Mouse (Mus musculus): ENCODE data around the gene Mapk10. TPM values are rescaled to one million over a fixed set of nuclear protein-coding genes. Genes with fewer than 3 reads are reported as not detected.

Mapk10 gene
- total RNA-seq (2014; rRNA removed; ENCODE audit: low replicate concordance) (3.9 and 11.6 TPM in 2 replicates), polyA plus RNA-seq (2015; fragmentation: Nextera tagmentation; extraction: Ambion mirVana) (6.5 and 7.0 TPM in 2 replicates)

DNA sequence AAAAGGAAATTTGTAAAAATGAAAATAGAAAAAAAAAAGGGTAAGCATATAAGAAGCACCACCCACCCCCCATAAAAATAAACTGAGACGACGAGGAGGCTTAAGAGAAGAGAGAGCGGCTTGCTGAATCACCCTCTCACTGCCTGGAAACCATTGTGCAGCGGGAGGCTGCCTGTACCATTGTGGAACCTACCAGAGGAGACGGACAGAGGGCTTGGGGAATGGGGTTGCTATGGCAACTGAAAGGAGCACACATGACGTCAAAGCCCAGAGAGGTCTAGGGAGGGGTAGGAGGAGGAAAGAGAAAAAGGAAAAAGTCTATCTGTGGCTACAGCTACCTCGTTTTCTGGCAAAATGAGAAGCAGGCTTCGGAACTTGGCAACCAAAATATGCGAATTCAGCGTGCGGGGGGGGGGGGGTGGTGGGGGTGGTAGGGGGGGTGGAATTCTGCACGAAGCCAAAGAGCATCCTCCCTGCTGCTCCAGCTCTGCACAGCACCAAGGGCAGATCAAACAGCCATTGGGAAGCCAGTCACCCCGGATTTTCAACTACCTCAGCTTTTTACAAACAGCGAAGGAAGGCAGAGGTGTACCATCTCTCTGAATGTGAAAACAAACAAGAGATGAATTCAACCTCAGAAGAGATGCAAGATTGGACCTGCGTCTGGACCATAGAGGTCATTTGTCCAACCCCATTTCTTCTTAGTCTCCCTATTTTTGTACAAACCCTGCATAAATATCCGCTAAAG lies at the start of gene Mapk10:
Gene Mapk10 (minus strand): TSS at position 234 of the 748 bp plus-strand sequence.
- no peaks in the 10 kb centered on the region for H3K36me3 ChIP-seq (replicated peaks; ENCODE audit: control insufficient read depth, insufficient read depth, low read length)
- peak within 1 kb of the TSS; percentile 46; the same call in 1 of the 2 replicates for H3K9ac ChIP-seq (replicated peaks; ENCODE audit: low read depth, low read length)
- 12% methylated on average over 15 of the region's 16 CpGs for WGBS
- no peaks in the 10 kb centered on the region; the same call in 1 of the 2 replicates for H3K9me3 ChIP-seq (replicated peaks; ENCODE audit: control insufficient read depth, low read length)
- TF ChIP-seq EP300 (IDR thresholded peaks at IDR 0.05; ENCODE audit: low read depth): no peak
- no peak for TF ChIP-seq CTCF (IDR thresholded peaks at IDR 0.05; ENCODE audit: low read depth)
- ATAC-seq (ENCODE audit: insufficient read depth, low read depth): peak; percentile 94
- H3K4me2 ChIP-seq (ENCODE audit: low read depth, low read length): peak within 1 kb of the TSS; percentile 67
- DNase-seq (ENCODE audit: low spot score): peak; percentile 82
- no peaks in the 10 kb centered on the region for H3K4me1 ChIP-seq (ENCODE audit: control insufficient read depth, insufficient read depth)
- peak within 1 kb of the TSS; percentile 51 for H3K4me3 ChIP-seq (ENCODE audit: low read depth, low read length)
- H3K27me3 ChIP-seq (ENCODE audit: control insufficient read depth, insufficient read depth, low read length): no peaks in the 10 kb centered on the region
- peak within 1 kb of the TSS; percentile 39 for H3K27ac ChIP-seq (ENCODE audit: low read depth)

DNA sequence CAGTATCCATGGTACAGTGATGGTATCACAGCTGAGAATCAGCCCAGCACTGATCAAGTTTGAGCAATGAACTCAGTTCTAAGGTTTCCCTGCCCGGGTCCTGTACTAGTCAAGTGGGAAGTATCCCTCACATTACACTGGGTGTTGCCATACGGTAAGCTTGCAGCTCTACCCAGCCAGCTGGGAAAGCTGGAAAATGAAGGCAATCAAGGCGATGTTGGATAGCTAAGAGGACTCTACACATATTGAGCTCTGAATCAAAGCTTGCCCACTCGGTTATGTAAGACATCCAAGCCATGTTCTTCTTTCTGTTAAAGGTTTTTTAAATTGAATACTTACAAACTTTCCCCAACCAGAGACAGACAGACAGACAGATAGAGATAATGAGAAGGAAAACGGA lies 45.0 kb upstream of the Mapk10 start:
- no peak overlapping the region for H3K4me3 ChIP-seq (ENCODE audit: low read depth, low read length)
- TF ChIP-seq EP300 (IDR thresholded peaks at IDR 0.05; ENCODE audit: low read depth) (no peak), CTCF (IDR thresholded peaks at IDR 0.05; ENCODE audit: low read depth) (no peak)
- no peaks in the 10 kb centered on the region for H3K36me3 ChIP-seq (replicated peaks; ENCODE audit: control insufficient read depth, insufficient read depth, low read length)
- no peak overlapping the region for H3K9ac ChIP-seq (replicated peaks; ENCODE audit: low read depth, low read length)
- ATAC-seq (ENCODE audit: insufficient read depth, low read depth) (no peak), DNase-seq (ENCODE audit: low spot score) (no peak)
- 75% methylated on average over 5 of the region's 5 CpGs for WGBS
- no peaks in the 10 kb centered on the region for H3K9me3 ChIP-seq (replicated peaks; ENCODE audit: control insufficient read depth, low read length)
- H3K4me1 ChIP-seq (ENCODE audit: control insufficient read depth, insufficient read depth): no peaks in the 10 kb centered on the region
- H3K27me3 ChIP-seq (ENCODE audit: control insufficient read depth, insufficient read depth, low read length): no peaks in the 10 kb centered on the region
- H3K27ac ChIP-seq (ENCODE audit: low read depth): no peak overlapping the region
- no peak overlapping the region for H3K4me2 ChIP-seq (ENCODE audit: low read depth, low read length)

DNA sequence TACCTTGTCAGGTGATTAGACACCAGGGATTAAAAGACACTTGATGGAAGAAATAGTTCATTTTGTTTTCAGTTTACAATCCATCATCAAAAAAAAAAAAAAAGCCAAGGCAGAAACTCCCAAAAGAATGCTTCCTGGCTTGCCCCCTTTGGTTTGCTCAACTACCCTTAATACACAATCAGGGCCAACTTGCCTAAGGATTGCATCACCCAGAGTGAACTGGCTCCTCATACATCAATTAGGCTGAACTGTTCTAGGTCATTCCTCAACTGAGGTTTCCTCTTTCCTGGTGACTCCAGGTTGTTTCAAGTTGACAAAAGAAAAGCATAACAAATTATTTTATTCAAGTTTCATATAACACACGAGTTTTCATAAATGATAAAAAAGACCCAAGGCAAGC lies 31.3 kb upstream of the Mapk10 start:
- no peak overlapping the region for H3K4me3 ChIP-seq (ENCODE audit: low read depth, low read length)
- H3K4me2 ChIP-seq (ENCODE audit: low read depth, low read length): no peak overlapping the region
- H3K9me3 ChIP-seq (replicated peaks; ENCODE audit: control insufficient read depth, low read length): no peaks in the 10 kb centered on the region
- TF ChIP-seq EP300 (IDR thresholded peaks at IDR 0.05; ENCODE audit: low read depth) (no peak), CTCF (IDR thresholded peaks at IDR 0.05; ENCODE audit: low read depth) (no peak)
- H3K9ac ChIP-seq (replicated peaks; ENCODE audit: low read depth, low read length): no peak overlapping the region
- DNase-seq (ENCODE audit: low spot score) (no peak), ATAC-seq (ENCODE audit: insufficient read depth, low read depth) (no peak)
- WGBS: 43% methylated on average over 1 of the region's 1 CpGs
- H3K36me3 ChIP-seq (replicated peaks; ENCODE audit: control insufficient read depth, insufficient read depth, low read length): no peaks in the 10 kb centered on the region
- no peaks in the 10 kb centered on the region for H3K4me1 ChIP-seq (ENCODE audit: control insufficient read depth, insufficient read depth)
- H3K27ac ChIP-seq (ENCODE audit: low read depth): no peak overlapping the region
- H3K27me3 ChIP-seq (ENCODE audit: control insufficient read depth, insufficient read depth, low read length): no peaks in the 10 kb centered on the region

DNA sequence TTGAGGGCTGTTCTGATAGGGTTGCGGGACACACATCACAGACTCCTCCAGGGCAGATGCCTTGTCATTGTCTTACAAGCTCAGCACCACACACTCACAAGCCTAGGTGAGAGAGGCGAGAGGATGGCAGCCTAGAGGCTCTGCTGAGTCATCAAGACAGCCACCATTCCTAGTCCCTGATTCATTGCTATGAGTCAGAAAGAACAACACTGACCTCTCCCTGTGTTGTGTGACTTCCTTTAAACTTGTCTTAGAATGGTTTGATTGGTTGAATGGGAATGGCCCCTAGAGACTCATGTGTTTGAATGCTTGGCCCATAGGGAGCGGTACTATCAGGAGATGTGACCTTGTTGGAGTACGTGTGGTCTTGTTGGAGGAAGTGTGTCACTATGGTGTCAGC lies 20.7 kb upstream of the Mapk10 start:
- H3K9me3 ChIP-seq (replicated peaks; ENCODE audit: control insufficient read depth, low read length): no peaks in the 10 kb centered on the region
- DNase-seq (ENCODE audit: low spot score) (no peak), ATAC-seq (ENCODE audit: insufficient read depth, low read depth) (no peak)
- H3K27ac ChIP-seq (ENCODE audit: low read depth): no peak overlapping the region
- H3K9ac ChIP-seq (replicated peaks; ENCODE audit: low read depth, low read length): no peak overlapping the region
- no peaks in the 10 kb centered on the region for H3K4me1 ChIP-seq (ENCODE audit: control insufficient read depth, insufficient read depth)
- no peaks in the 10 kb centered on the region for H3K36me3 ChIP-seq (replicated peaks; ENCODE audit: control insufficient read depth, insufficient read depth, low read length)
- H3K4me3 ChIP-seq (ENCODE audit: low read depth, low read length): no peak overlapping the region
- 74% methylated on average over 4 of the region's 4 CpGs for WGBS
- TF ChIP-seq CTCF (IDR thresholded peaks at IDR 0.05; ENCODE audit: low read depth): no peak
- no peak for TF ChIP-seq EP300 (IDR thresholded peaks at IDR 0.05; ENCODE audit: low read depth)
- H3K4me2 ChIP-seq (ENCODE audit: low read depth, low read length): no peak overlapping the region
- H3K27me3 ChIP-seq (ENCODE audit: control insufficient read depth, insufficient read depth, low read length): no peaks in the 10 kb centered on the region

DNA sequence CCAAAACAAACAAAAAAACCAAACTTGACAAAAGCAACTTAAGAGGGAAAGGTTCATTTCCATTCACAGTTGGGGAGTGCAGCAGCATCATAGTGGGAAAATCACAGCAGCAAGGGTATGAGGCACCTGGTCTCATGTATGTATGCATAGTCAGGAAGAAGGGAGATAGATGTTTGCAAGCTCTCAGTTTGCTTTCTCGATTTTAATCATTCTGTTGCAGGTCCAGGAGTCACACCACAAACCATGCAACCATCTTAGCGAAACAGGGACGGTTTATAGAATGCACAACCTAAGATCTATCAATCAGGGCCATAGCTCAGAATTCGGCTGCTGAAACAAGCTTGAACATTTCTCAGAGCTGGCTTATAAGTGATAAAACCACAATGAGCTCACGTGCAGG lies 19.2 kb upstream of the Mapk10 start:
- H3K27ac ChIP-seq (ENCODE audit: low read depth): no peak overlapping the region
- no peak overlapping the region for H3K9ac ChIP-seq (replicated peaks; ENCODE audit: low read depth, low read length)
- DNase-seq (ENCODE audit: low spot score) (no peak), ATAC-seq (ENCODE audit: insufficient read depth, low read depth) (no peak)
- no peaks in the 10 kb centered on the region for H3K9me3 ChIP-seq (replicated peaks; ENCODE audit: control insufficient read depth, low read length)
- H3K36me3 ChIP-seq (replicated peaks; ENCODE audit: control insufficient read depth, insufficient read depth, low read length): no peaks in the 10 kb centered on the region
- H3K27me3 ChIP-seq (ENCODE audit: control insufficient read depth, insufficient read depth, low read length): no peaks in the 10 kb centered on the region
- H3K4me3 ChIP-seq (ENCODE audit: low read depth, low read length): no peak overlapping the region
- 75% methylated on average over 5 of the region's 5 CpGs for WGBS
- H3K4me2 ChIP-seq (ENCODE audit: low read depth, low read length): no peak overlapping the region
- no peaks in the 10 kb centered on the region for H3K4me1 ChIP-seq (ENCODE audit: control insufficient read depth, insufficient read depth)
- TF ChIP-seq EP300 (IDR thresholded peaks at IDR 0.05; ENCODE audit: low read depth) (no peak), CTCF (IDR thresholded peaks at IDR 0.05; ENCODE audit: low read depth) (no peak)

All from heart, postnatal 0 days (tissue).